Mouse (Mus musculus): ENCODE results near the gene Prss2.

DNA sequence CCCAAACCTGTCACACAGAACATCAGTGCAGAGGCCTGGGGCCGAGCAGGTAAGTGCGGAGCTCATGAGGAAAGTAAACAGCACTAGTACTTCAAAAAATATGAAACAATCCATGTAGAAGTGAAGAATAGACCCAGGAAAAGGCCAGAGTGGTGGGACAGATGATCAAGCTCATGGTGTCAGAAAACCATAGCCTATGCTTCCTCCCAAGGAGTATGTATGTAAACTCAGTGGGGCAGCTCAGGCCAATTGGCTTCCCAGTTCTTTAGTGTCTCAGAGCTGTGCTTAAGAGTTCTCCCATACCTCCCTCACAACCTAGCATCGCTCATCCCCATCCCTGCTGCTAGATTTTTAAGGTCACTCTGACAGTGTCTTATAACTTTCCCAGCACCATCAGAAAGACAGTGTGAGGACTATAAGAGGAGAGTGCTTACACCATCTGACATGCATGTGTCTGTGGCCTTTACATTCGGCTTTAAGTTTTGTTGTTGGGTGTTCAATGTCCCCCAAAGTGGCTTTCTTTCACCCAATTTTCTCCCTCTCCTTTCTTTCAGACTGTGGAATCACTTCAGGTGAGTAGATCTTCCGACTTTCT lies 25.6 kb downstream of the Prss2 start:
- TF ChIP-seq TAL1 (IDR thresholded peaks at IDR 0.05; ENCODE audit: low read length) (no peak), GATA1 (IDR thresholded peaks at IDR 0.05; ENCODE audit: low read length) (no peak)
